Mouse (Mus musculus) erythroid progenitor cell, adult 5-6 weeks (primary cell): ENCODE results near the gene Gm37240. TPM values are rescaled to one million over a fixed set of nuclear protein-coding genes. Genes with fewer than 3 reads are reported as not detected.

Source experiments
- ATAC-seq: replicated peaks from 2 replicates; pipeline ENCODE4 v1.8.0; 2016; ENCODE audit warnings: moderate number of reproducible peaks, mild to moderate bottlenecking, moderate TSS enrichment, inconsistent platforms; ENCODE audit not compliant: poor library complexity, low FRiP score, severe bottlenecking
- total RNA-seq, 2 experiments: library from RNA; stranded (forward) in 1 of 2; stranded (reverse) in 1 of 2; fragments of 150-400 nt in 1 of 2; fragments of 186-747, 209-891 nt in 1 of 2; gene quantifications; 2 replicates each; pipeline versions ENCODE4 v1.2.3 to v1.2.4; 2015 to 2017; ENCODE audit warnings: low replicate concordance in 2 of 2

Gm37240 gene
- total RNA-seq, 2 experiments from 2014 or later = not detected

GRCm38 (mm10) chr3:85832490-85833155 lies 54.7 kb downstream of the Gm37240 start:
- ATAC-seq = no peak

- ATAC-seq = no peak
Observed at GRCm38 (mm10) chr3:85831785-85832184, 55.5 kb downstream of the Gm37240 start.

- no peak for ATAC-seq
Observed at GRCm38 (mm10) chr3:85829047-85829446, 58.3 kb downstream of the Gm37240 start.

- no peak for ATAC-seq
Observed at GRCm38 (mm10) chr3:85827815-85828214, 59.5 kb downstream of the Gm37240 start.

GRCm38 (mm10) chr3:85827283-85827682 lies 60.0 kb downstream of the Gm37240 start:
- ATAC-seq = no peak

GRCm38 (mm10) chr3:85820839-85821548 lies 66.3 kb downstream of the Gm37240 start:
- no peak for ATAC-seq

GRCm38 (mm10) chr3:85819319-85819718 lies 68.0 kb downstream of the Gm37240 start:
- ATAC-seq = no peak

GRCm38 (mm10) chr3:85817191-85817590 lies 70.1 kb downstream of the Gm37240 start, which contains the start of gene Fam160a1:
Gene Fam160a1 (minus strand): TSS chr3:85817291.
- ATAC-seq = no peak

GRCm38 (mm10) chr3:85814241-85814640 lies 73.1 kb downstream of the Gm37240 start:
- no peak for ATAC-seq

- ATAC-seq = no peak
Observed at GRCm38 (mm10) chr3:85813101-85814014, 74.0 kb downstream of the Gm37240 start.

- ATAC-seq = no peak
Observed at GRCm38 (mm10) chr3:85812010-85812409, 75.3 kb downstream of the Gm37240 start.

- ATAC-seq = no peak
Observed at GRCm38 (mm10) chr3:85793166-85793565, 94.2 kb downstream of the Gm37240 start.

- ATAC-seq = no peak
Observed at GRCm38 (mm10) chr3:85789748-85790147, 97.6 kb downstream of the Gm37240 start.

- ATAC-seq = no peak
Observed at GRCm38 (mm10) chr3:85786501-85786900, 100.8 kb downstream of the Gm37240 start.

- no peak for ATAC-seq
Observed at GRCm38 (mm10) chr3:85780906-85781305, 106.4 kb downstream of the Gm37240 start.

GRCm38 (mm10) chr3:85780332-85780731 lies 107.0 kb downstream of the Gm37240 start:
- no peak for ATAC-seq

GRCm38 (mm10) chr3:85777841-85778240 lies 109.5 kb downstream of the Gm37240 start:
- ATAC-seq = no peak

GRCm38 (mm10) chr3:85777356-85777755 lies 110.0 kb downstream of the Gm37240 start:
- ATAC-seq = no peak

GRCm38 (mm10) chr3:85776707-85777106 lies 110.6 kb downstream of the Gm37240 start:
- no peak for ATAC-seq

- ATAC-seq = no peak
Observed at GRCm38 (mm10) chr3:85776126-85776525, 111.2 kb downstream of the Gm37240 start.
